In genomic region chr7:28824941-28825685, GRCm38 (mm10) we compare ENCODE assay signal across 8 mouse cellular contexts. TPM values are rescaled to one million over a fixed set of nuclear protein-coding genes. Genes with fewer than 3 reads are reported as not detected.
A peak's percentile ranks its signal among the peaks of the same experiment; 100 is the strongest.
DNase-seq lines count a peak whose midpoint lies in the region; ATAC-seq and TF ChIP-seq lines count a peak whose summit lies in the region.

Gene Ech1, plus strand, starts transcription at chr7:28825217.

- peak; percentile 92 for DNase-seq in CD4-positive helper T cell, adult 2 months (ENCODE audit: low read depth, low spot score)
- peak; percentile 83 for DNase-seq in brain, embryonic 18.5 days (ENCODE audit: low read depth, low spot score)
- DNase-seq in kidney, postnatal 0 days (ENCODE audit: low spot score): peak; percentile 97
- DNase-seq in liver, embryonic 11.5 days (ENCODE audit: low spot score): peak; percentile 84
- peak; percentile 93 for DNase-seq in naive thymus-derived CD4-positive, alpha-beta T cell, adult 2 months (ENCODE audit: low read depth)

- H3K4me2 ChIP-seq in heart, embryonic 12.5 days: peak within 1 kb of the TSS; percentile 66
- H3K4me2 ChIP-seq in kidney, postnatal 0 days (ENCODE audit: low read length): peak within 1 kb of the TSS; percentile 55
- peak within 1 kb of the TSS; percentile 79 for H3K4me2 ChIP-seq in liver, embryonic 11.5 days
- H3K4me2 ChIP-seq in stomach, embryonic 14.5 days (replicated peaks; ENCODE audit: low read depth, low read length): peak within 1 kb of the TSS; percentile 49

- H3K9ac ChIP-seq in heart, embryonic 12.5 days: peak within 1 kb of the TSS; percentile 71
- peak within 1 kb of the TSS; percentile 65 for H3K9ac ChIP-seq in kidney, postnatal 0 days (ENCODE audit: low read depth, low read length)
- peak within 1 kb of the TSS; percentile 77 for H3K9ac ChIP-seq in liver, embryonic 11.5 days (ENCODE audit: low read depth, low read length)
- H3K9ac ChIP-seq in stomach, embryonic 14.5 days (replicated peaks; ENCODE audit: low read depth, low read length): peak within 1 kb of the TSS; percentile 41

- H3K4me3 ChIP-seq in heart, embryonic 12.5 days: peak within 1 kb of the TSS; percentile 53
- H3K4me3 ChIP-seq in kidney, postnatal 0 days (replicated peaks; ENCODE audit: low read depth, low read length): peak within 1 kb of the TSS; percentile 39
- H3K4me3 ChIP-seq in liver, embryonic 11.5 days (ENCODE audit: low read depth, low read length): peak within 1 kb of the TSS; percentile 61
- peak within 1 kb of the TSS; percentile 45 for H3K4me3 ChIP-seq in stomach, embryonic 14.5 days (ENCODE audit: low read depth, low read length)

- H3K27ac ChIP-seq in heart, embryonic 12.5 days (ENCODE audit: poor library complexity, severe bottlenecking): peak within 1 kb of the TSS; percentile 78
- H3K27ac ChIP-seq in kidney, postnatal 0 days: peak within 1 kb of the TSS; percentile 92
- peak within 1 kb of the TSS; percentile 74 for H3K27ac ChIP-seq in liver, embryonic 11.5 days (ENCODE audit: low read depth, low read length)
- H3K27ac ChIP-seq in stomach, embryonic 14.5 days (ENCODE audit: low read length): peak within 1 kb of the TSS; percentile 85

- H3K4me1 ChIP-seq in heart, embryonic 12.5 days (replicated peaks): peaks cover 30% of the 10 kb centered on the region
- peaks cover 13% of the 10 kb centered on the region for H3K4me1 ChIP-seq in kidney, postnatal 0 days (replicated peaks; ENCODE audit: insufficient read depth, low read length)
- peaks cover 15% of the 10 kb centered on the region for H3K4me1 ChIP-seq in liver, embryonic 11.5 days (replicated peaks; ENCODE audit: control insufficient read depth, insufficient read depth, low read length)
- 0 out of 2 replicates have a peak, but pooled peaks cover 9% of the 10 kb centered on the region for H3K4me1 ChIP-seq in stomach, embryonic 14.5 days (ENCODE audit: control insufficient read depth, insufficient read depth, low read length)

- ATAC-seq in erythroid progenitor cell, adult 5-6 weeks (replicated peaks; ENCODE audit: low FRiP score, poor library complexity, severe bottlenecking): peak; percentile 98
- peak; percentile 87 for ATAC-seq in heart, embryonic 12.5 days (ENCODE audit: insufficient number of reproducible peaks, low FRiP score)
- ATAC-seq in kidney, postnatal 0 days (replicated peaks; ENCODE audit: low FRiP score, low read depth): peak; percentile 80
- peak; percentile 81 for ATAC-seq in liver, embryonic 11.5 days (replicated peaks; ENCODE audit: low FRiP score)
- ATAC-seq in stomach, embryonic 14.5 days (ENCODE audit: insufficient number of reproducible peaks, insufficient read depth, low FRiP score, low read depth): peak; percentile 79

- no peaks in the 10 kb centered on the region for H3K27me3 ChIP-seq in heart, embryonic 12.5 days (replicated peaks)
- H3K27me3 ChIP-seq in kidney, postnatal 0 days (ENCODE audit: insufficient read depth, low read length): no peaks in the 10 kb centered on the region
- no peaks in the 10 kb centered on the region for H3K27me3 ChIP-seq in liver, embryonic 11.5 days (replicated peaks; ENCODE audit: control insufficient read depth, insufficient read depth, low read length)
- H3K27me3 ChIP-seq in stomach, embryonic 14.5 days (ENCODE audit: control insufficient read depth, insufficient read depth, low read length): no peaks in the 10 kb centered on the region

- TF ChIP-seq CTCF in kidney, postnatal 0 days (IDR thresholded peaks at IDR 0.05; ENCODE audit: low read depth): peak; percentile 3; the same call in 1 of the 2 replicates

- H3K9me3 ChIP-seq in heart, embryonic 12.5 days (replicated peaks): no peaks in the 10 kb centered on the region
- no peaks in the 10 kb centered on the region for H3K9me3 ChIP-seq in kidney, postnatal 0 days (replicated peaks; ENCODE audit: low read length)
- no peaks in the 10 kb centered on the region for H3K9me3 ChIP-seq in liver, embryonic 11.5 days (ENCODE audit: control insufficient read depth, low read length)
- no peaks in the 10 kb centered on the region for H3K9me3 ChIP-seq in stomach, embryonic 14.5 days (ENCODE audit: control insufficient read depth, low read depth, low read length)

- H3K36me3 ChIP-seq in heart, embryonic 12.5 days: peaks cover 44% of the 10 kb centered on the region
- peaks cover 32% of the 10 kb centered on the region for H3K36me3 ChIP-seq in kidney, postnatal 0 days (ENCODE audit: insufficient read depth, low read length)
- peaks cover 28% of the 10 kb centered on the region for H3K36me3 ChIP-seq in liver, embryonic 11.5 days (ENCODE audit: control insufficient read depth, insufficient read depth, low read length)
- H3K36me3 ChIP-seq in stomach, embryonic 14.5 days (ENCODE audit: control insufficient read depth, insufficient read depth, low read length): peaks cover 31% of the 10 kb centered on the region

- 2% methylated on average over 33 of the region's 33 CpGs for WGBS in heart, embryonic 12.5 days
- WGBS in kidney, postnatal 0 days: 2% methylated on average over 33 of the region's 33 CpGs
- WGBS in liver, embryonic 11.5 days: 2% methylated on average over 33 of the region's 33 CpGs
- 3% methylated on average over 33 of the region's 33 CpGs for WGBS in stomach, embryonic 14.5 days

RNA-seq across cellular contexts. Expression of gene Ech1, which starts in this region (rescaled TPM):
- total RNA-seq in erythroid progenitor cell, adult 5-6 weeks (2015; ENCODE audit: low replicate concordance): 34.2 and 61.2 TPM in 2 replicates
- 10.6 and 14.1 TPM in 2 replicates for total RNA-seq in erythroid progenitor cell, adult 5-6 weeks (2017; ENCODE audit: low replicate concordance)
- 137 and 142 TPM in 2 replicates for polyA plus RNA-seq in heart, embryonic 12.5 days (2016; fragmentation: Nextera tagmentation; extraction: Ambion mirVana)
- polyA plus RNA-seq in kidney, postnatal 0 days (2015; fragmentation: Nextera tagmentation; extraction: Ambion mirVana): 330 and 348 TPM in 2 replicates
- 107 TPM in 2 replicates for polyA plus RNA-seq in liver, embryonic 11.5 days (2014; fragmentation: Nextera tagmentation; extraction: Ambion mirVana)
- 172 and 179 TPM in 2 replicates for polyA plus RNA-seq in stomach, embryonic 14.5 days (2014; fragmentation: Nextera tagmentation; extraction: Ambion mirVana)

Comparison
In these comparisons a context has a peak if more than half of its experiments do, and no peak if none do; other contexts are left out.
1. Peak in every context shown above with its lines: DNase-seq, ATAC-seq, H3K4me3 ChIP-seq and H3K27ac ChIP-seq.